Mouse (Mus musculus): ENCODE measurements around the gene Iqgap1. TPM values are rescaled to one million over a fixed set of nuclear protein-coding genes. Genes with fewer than 3 reads are reported as not detected.

Gene Iqgap1
- polyA plus RNA-seq, 1 experiment = 48.9 TPM

DNA sequence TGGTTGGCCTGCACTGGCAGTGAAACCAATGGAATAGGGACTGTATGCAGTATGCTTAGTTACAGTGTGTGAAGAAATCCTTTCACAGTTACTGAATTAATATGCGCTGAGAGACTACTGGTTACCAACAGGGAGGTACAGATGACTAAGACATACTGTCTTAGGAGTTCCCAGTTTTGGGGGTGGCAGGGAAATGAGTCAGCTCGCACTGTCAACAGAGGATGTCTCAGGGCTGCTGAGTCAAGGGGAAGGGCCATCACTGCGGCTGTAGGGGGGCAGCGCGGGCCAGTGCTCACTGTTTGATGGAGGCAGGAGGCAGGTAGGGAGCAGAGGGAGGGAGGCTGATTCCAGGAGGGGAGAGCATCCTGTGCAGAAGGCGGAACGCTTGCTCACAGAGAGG, 110.5 kb downstream of the Iqgap1 start:
- no peak for DNase-seq (ENCODE audit: low read depth)

- no peak for DNase-seq (ENCODE audit: low read depth)
Observed at GRCm38 (mm10) chr7:80711496-80711895, 114.3 kb downstream of the Iqgap1 start.

- DNase-seq (ENCODE audit: low read depth) = no peak
Observed at GRCm38 (mm10) chr7:80710333-80710732, 115.4 kb downstream of the Iqgap1 start.

- no peak for DNase-seq (ENCODE audit: low read depth)
Observed at GRCm38 (mm10) chr7:80704066-80704465, 121.7 kb downstream of the Iqgap1 start.

DNA sequence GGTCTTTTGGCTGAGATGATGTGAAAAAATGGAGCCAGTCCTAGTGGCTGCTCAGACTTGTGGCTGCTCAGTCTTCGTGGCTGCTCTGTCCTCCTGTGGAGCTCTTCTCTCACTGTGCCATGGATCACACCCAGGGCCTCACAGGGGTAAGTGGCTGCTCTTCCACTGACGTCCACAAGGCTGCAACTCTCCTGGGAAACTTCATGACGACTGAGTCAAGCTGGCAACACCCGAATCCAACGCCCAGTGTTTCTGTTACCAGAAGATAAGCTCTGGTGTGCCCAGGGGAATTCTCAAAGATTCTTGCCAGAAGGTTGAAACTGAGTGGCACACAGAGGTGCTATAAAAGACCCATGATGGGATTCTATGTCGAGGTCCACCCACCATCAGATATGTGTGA, 123.3 kb downstream of the Iqgap1 start:
- no peak for DNase-seq (ENCODE audit: low read depth)

- DNase-seq (ENCODE audit: low read depth) = no peak
Observed at GRCm38 (mm10) chr7:80699709-80700108, 126.1 kb downstream of the Iqgap1 start.

- DNase-seq (ENCODE audit: low read depth) = no peak
Observed at GRCm38 (mm10) chr7:80698940-80699339, 126.8 kb downstream of the Iqgap1 start.

DNA sequence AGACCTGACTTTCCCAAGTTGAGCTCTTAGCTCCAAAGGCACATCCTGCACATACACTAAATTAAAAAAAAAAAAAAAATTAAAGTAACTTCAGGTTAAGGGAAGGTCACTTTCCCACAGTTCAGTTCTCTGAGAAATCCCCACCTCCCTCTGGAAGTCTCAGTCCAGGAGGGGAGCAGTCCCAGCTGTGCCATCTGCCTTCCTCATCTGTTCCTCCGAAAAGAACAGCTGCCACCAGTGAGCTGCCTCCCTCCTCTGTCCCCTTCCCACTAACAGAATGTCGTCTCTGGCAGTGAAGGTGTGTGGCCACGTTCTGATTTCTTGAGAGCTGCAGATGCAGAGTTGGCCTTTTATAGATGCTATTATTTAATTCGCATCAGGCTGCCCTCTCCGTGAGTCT, 127.9 kb downstream of the Iqgap1 start:
- DNase-seq (ENCODE audit: low read depth) = no peak

- DNase-seq (ENCODE audit: low read depth) = no peak
Observed at GRCm38 (mm10) chr7:80696903-80697302, 128.9 kb downstream of the Iqgap1 start.

DNA sequence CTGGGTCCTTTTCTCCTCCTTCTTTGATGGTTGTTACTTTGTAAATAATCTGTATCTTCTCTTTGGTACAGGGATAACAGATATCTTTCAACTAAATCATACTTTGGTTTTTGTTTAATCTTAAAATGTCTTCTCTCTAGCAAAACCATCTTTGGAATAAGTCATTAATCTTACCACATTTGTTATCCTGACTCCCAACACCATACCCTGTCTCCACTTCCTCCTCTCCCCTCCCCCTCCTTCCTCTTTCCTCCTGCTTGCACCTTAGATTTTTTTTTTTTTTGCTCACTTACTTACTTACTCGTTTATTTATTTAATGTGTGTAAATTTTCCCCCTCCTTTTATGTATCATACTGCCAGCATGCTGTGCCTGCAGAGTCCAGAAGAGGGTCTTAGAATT, 129.4 kb downstream of the Iqgap1 start:
- DNase-seq (ENCODE audit: low read depth) = no peak

DNA sequence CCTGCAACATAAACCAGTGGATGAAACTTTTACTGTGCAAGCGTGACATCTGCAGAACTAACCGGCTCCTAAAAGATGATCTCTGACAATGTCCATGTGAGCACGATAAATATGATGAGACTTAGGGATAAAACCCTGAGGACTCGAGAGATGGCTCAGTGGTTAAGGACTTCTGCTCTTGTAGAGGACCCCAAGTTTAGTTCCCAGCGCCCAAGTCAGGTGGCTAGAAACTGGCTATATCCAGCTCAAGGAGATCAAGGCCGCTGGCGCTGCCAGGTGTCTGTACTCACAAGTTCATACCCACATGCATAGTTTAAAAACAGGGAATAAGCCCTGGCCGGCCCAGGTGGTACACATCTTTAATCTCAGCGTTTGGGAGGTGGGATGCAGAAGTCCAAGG, 133.3 kb downstream of the Iqgap1 start:
- DNase-seq (ENCODE audit: low read depth) = no peak

- DNase-seq (ENCODE audit: low read depth) = no peak
Observed at GRCm38 (mm10) chr7:80691131-80691530, 134.6 kb downstream of the Iqgap1 start.

DNA sequence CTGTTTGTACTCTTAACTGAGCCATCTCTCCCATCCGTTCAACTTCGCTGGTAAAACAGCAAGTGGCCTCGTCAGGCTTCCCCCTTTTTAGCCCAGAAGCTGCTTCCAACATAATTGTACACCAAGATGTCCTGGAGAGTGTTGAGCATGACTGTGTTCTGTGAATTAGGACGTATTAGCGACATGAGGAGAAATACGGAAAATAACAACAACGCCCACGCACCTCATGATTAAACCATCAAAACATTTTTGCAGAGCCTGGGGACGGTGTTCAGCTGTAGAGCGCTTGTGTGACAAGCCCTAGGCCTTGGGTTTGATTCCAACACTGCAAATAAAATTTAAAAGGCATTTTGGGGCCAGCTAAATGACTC, 136.6 kb downstream of the Iqgap1 start:
- no peak for DNase-seq (ENCODE audit: low read depth)

GRCm38 (mm10) chr7:80688556-80689220, 137.1 kb downstream of the Iqgap1 start, which contains the start of gene Crtc3:
TSS of gene Crtc3 (minus strand) at chr7:80688877.
- no peak for DNase-seq (ENCODE audit: low read depth)

DNA sequence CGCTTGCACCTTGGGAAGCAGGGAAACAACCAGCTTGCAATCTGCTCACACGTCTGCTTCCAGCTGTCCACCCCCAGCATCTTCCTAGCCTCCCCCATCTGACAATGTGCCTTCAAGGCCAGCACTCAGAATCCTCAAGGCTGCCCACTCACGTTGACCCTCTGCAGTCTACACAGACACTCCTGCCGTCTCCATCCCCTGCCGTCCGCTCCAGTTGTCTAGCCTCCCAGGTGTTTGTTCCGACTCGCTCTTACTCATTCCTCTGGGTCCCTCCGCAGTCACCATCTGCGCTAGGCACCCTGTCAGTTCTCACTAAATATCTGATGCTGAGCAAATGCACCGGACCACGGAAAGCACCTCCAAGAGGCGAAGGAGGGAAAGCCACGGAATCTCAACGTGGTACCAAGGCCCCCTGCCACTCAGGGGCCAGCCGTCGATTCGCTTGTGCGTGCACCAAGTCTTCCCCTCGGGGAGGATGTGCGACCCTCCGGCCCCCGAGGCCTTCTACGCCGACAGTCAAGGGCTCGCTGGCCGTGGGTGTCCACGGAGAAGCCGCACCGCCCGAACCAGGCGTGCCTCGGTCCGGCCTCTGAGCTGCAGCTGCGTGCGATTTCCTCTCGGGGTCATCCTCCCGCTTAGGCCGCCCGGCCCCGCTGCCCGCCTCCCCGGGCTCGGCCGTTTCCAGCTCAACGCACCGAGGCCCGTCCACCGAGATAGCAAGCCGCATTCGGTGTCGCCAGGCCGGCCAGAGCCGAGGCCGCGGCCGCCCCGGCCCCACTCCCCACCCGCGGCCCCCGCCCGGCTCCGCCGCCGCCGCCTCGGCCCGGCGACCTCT, 137.8 kb downstream of the Iqgap1 start:
- no peak for DNase-seq (ENCODE audit: low read depth)

DNA sequence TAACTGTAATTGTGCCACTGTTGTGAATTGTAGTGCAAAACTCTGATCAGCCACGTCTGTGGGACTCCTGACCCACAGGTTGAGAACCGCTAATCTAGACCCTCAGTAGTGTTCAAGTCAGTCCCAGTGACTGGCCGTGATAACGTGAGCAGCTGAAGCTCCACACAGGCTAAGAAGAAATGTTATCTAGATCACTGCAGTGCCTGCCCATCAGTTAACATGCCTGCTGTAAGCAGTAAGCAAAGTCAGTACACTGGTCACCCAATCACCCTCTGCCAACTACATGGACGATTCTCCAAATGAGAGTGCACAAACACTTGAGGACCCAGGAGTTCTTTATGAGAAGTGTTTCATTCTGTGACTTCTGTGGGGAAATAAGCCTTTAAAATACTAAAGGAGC, 140.1 kb downstream of the Iqgap1 start:
- DNase-seq (ENCODE audit: low read depth) = no peak

GRCm38 (mm10) chr7:80682630-80683029, 143.1 kb downstream of the Iqgap1 start:
- DNase-seq (ENCODE audit: low read depth) = no peak

DNA sequence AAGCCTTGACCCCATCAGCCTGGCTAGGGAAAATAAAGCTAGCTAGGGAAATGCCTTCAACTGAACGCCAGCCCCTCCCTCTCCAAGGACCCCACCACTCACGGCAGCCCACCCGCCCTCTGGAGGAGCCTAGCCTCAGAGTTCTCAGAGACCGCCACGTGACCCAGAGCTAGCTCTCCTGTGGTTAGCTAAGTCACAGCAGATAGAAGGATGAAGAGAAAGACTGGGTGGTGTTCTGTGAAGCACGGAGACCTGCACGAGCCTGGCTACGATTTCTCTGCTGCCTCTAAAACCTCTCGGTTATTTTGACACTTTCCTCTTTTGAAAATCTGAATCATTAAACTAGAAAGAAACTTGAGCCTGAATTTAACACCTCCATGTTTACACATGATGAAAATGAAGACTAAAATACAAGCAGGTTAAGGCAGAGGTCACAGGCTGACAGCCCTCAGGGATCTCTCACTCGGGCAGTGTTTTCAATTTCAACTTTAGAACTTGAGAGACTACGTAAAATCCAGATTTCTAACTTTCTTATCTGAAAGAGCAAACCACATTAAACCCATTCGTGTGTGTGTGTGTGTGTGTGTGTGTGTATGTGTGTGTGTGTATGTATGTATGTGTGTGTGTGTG, 145.4 kb downstream of the Iqgap1 start:
- no peak for DNase-seq (ENCODE audit: low read depth)

- no peak for DNase-seq (ENCODE audit: low read depth)
Observed at GRCm38 (mm10) chr7:80672323-80672722, 153.5 kb downstream of the Iqgap1 start.

DNA sequence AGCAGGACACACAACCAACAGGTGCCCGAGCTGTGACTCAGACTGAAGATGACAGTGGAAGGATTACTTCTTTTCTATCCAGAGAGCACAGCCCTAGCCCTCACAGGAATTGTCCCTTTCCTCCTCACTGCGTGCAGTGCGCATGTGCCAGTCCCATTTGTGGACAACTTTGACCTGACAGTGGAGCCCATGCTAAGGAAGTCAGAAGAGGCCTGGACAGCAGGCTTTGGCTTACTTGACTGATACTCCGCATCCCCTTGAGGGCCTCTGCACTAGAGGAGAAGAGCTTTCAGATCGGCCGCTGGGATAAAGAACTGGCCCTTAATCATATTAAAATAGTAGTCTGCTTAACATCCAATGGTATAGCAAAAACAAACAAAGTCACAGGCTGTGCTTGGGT, 154.9 kb downstream of the Iqgap1 start:
- DNase-seq (ENCODE audit: low read depth) = no peak

GRCm38 (mm10) chr7:80667190-80667589, 158.6 kb downstream of the Iqgap1 start:
- no peak for DNase-seq (ENCODE audit: low read depth)

GRCm38 (mm10) chr7:80666198-80666915, 159.4 kb downstream of the Iqgap1 start:
- DNase-seq (ENCODE audit: low read depth) = no peak

Data from gonadal fat pad, adult 2 months (tissue).